Mouse (Mus musculus): ENCODE measurements around the gene Tsnax.

Gene Tsnax

GRCm38 (mm10) chr8:125074581-125074980 lies 61.8 kb downstream of the Tsnax start:
- in situ Hi-C loops (cut with MboI; ENCODE audit: unreplicated experiment in 2 of 2): loop anchor here (5.0 to 25.0 kb wide), 5 partner anchors 38 to 1188 kb away; partner anchors contain the start of gene Ntpcr (in 1 of the 2)

GRCm38 (mm10) chr8:125075389-125075788 lies 62.6 kb downstream of the Tsnax start:
- in situ Hi-C loops (cut with MboI; ENCODE audit: unreplicated experiment in 2 of 2): loop anchor here in 1 of 2 experiments (25.0 kb wide), 1 partner anchor 1887 kb away; the partner anchor contains the start of gene Rbm34

- in situ Hi-C loops (cut with MboI; ENCODE audit: unreplicated experiment in 2 of 2): loop anchor here in 1 of 2 experiments (25.0 kb wide), 1 partner anchor 1885 kb away; the partner anchor contains the start of gene Rbm34
Measured at GRCm38 (mm10) chr8:125077326-125077725, 64.5 kb downstream of the Tsnax start.

DNA sequence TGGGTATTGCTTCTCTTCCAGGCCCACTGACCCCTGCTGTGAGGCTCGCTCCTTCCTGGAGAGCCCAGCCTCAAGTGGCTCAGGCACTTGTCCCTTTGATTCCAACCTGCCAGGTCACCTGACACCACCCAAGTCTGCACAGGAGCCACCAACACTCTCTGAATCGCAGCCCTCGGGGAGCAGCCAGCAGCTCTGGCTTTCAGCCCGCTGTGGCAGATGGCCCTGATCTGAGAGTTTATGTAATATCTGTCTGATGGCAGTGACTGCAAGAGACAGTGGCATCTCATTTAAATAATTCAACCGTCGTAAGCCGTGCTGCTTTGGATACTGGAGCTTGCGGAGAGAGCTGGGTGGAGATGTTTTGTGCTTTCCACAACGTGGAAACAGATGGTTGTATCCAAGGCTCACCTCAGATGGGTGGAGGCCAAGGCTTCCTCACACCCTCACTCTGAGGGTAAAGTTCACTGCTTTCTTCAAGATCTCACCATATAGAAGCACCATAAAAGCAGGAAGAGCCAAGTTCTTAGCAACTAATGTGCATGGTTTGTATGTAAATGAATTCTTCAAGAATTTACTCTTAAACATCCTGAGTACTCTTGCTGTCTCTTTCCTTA lies 66.1 kb downstream of the Tsnax start:
- in situ Hi-C loops (cut with MboI; ENCODE audit: unreplicated experiment in 2 of 2): loop anchor here in 1 of 2 experiments (25.0 kb wide), 1 partner anchor 1883 kb away; the partner anchor contains the start of gene Rbm34

DNA sequence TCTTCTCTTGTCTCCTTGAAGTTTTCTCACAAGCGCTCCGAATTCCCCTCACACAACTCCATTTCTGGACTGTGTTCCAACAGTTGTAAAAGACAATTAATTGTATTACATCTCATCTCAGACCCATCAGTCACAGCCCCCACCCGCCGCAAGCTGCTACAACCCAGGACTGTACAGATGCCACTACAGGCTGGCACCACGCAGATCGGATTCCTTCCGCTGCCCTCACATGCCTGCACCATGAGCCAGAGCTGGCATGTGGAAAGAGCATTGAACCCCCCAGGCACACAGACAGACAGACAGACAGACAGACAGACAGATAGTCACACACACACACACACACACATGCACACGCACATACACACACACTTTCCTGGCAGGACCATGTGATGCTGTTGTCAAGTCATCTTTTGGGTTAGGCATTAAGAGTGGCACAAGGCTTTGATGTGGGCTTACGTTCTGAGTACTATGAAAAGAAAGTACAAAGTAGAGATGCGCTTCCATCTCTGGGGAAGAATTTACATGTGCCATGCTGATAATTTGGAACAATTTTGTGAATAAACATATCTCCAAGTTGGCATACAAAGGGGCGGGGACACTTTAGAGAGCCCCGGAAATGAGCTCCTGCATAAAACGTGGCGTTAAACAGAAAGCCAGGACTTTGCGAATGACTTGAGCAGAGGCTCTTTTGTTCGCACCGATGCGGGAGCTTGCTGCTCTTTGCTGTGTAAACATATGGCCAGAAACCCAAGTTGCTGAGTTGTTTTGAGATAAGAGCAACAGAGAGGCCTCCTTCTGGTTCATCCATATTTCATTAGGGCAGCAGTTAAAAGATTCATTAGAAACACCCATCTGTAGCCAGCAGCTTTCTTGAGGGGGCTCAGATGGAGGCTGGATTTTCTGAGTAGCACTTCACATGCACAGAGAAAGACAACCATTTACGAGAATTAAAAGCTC lies 67.9 kb downstream of the Tsnax start:
- in situ Hi-C loops (cut with MboI; ENCODE audit: unreplicated experiment in 2 of 2): loop anchor here in 1 of 2 experiments (25.0 kb wide), 1 partner anchor 1882 kb away; the partner anchor contains the start of gene Rbm34

DNA sequence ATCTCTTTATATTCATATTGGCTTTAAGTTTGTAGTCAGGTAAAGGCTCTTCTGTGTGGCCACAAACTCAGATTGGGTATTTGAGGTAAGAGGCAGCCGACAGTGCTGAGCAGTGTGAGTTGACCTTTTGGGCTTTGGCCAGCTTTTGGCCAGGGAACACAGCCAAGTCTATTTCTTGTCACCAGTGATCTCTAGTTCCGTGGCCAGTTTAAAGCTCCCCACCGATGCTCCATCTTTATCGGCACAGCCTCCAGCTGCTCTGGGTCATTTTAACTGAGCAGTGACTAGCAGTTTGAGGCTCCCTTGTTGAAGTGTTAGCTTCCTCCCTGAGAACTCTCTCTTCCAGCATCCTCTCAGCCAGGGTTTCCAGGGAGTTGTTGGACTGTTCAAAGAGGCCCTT lies 70.9 kb downstream of the Tsnax start:
- in situ Hi-C loops (cut with MboI; ENCODE audit: unreplicated experiment in 2 of 2): loop anchor here in 1 of 2 experiments (25.0 kb wide), 1 partner anchor 1879 kb away; the partner anchor contains the start of gene Rbm34

Measured in v-Abl transformed pro-B cells (cell line).